Mouse (Mus musculus) ES-E14 (cell line): ENCODE results near the gene Sgk2.

Experiments
- CHD2 ChIP-seq: IDR thresholded peaks from 2 replicates; pipeline ENCODE4 v1.6.1; 2014; ENCODE audit warnings: mild to moderate bottlenecking, low read depth, low read length, inconsistent platforms
- HCFC1 ChIP-seq: IDR thresholded peaks from 2 replicates; pipeline ENCODE4 v1.6.1; 2012; ENCODE audit warnings: low read length, inconsistent platforms, borderline replicate concordance; ENCODE audit not compliant: insufficient read depth
- MAFK ChIP-seq: IDR thresholded peaks from 2 replicates; pipeline ENCODE4 v1.6.1; 2014; ENCODE audit warnings: mild to moderate bottlenecking, low read depth, low read length, inconsistent platforms; ENCODE audit not compliant: insufficient read depth
- ZC3H11A ChIP-seq: IDR thresholded peaks from 2 replicates; pipeline ENCODE4 v1.6.1; 2012; ENCODE audit warnings: low read depth, mild to moderate bottlenecking, inconsistent platforms, low read length, borderline replicate concordance

DNA sequence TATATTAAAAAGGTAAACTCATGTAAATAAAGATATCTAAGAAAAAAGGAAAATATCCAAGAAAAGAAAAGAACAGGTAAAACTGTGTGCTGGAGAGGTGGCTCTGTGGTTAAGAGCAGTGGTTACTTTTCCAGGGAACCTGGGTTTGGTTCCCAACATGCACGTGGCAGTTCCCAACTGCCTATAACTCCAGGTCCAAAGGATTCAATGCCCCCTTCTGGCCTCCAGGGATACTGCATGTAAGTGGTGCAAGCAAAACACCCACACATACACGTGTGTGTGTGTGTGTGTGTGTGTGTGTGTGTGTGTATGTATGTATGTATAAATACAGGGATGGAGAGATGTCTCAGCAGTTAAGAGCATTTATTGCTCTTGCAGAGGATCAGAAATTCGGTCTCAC, 12.6 kb downstream of the Sgk2 start:
- TF ChIP-seq HCFC1 (no peak), ZC3H11A (no peak), CHD2 (no peak), MAFK (no peak)
